Comparison of ENCODE assay signal across 9 mouse cellular contexts in the genomic region with DNA sequence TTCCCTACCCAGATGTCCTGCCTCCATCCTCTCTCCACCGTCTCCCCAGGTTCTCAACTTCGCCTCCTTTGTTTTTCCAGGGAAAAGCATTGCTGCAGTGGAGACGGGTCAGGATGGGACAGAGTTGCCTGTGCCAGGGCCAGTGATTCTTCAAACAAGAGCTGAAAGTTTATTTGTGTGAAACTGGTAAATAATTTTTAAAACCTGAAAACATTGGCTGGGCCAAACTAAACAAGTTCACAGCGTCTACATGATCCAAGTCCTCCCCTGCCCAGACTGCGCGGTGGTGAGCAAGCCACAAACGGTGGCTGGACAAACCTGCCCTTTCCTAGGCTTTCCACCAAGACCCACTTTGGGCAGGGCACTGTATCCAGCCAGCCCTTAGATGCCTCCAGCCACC.
"Had no signal": no experiment of that assay in that cellular context is flagged by ENCODE, and none has a peak within 500 bp of the region (broad histone marks: within the 10 kb centered on the region; RNA-seq: fewer than 3 reads in every experiment).

No protein-coding gene starts in this region.

- H3K27ac ChIP-seq: kidney, postnatal 0 days; limb, embryonic 12.5 days; liver, embryonic 14.5 days; midbrain, embryonic 13.5 days; neural tube, embryonic 15.5 days had no signal

- H3K36me3 ChIP-seq: limb, embryonic 12.5 days; neural tube, embryonic 15.5 days had no signal

- H3K9me3 ChIP-seq: limb, embryonic 12.5 days; midbrain, embryonic 13.5 days; neural tube, embryonic 15.5 days had no signal

- ATAC-seq: midbrain, embryonic 13.5 days had no signal

- H3K27me3 ChIP-seq: limb, embryonic 12.5 days; midbrain, embryonic 13.5 days; neural tube, embryonic 15.5 days had no signal

- H3K9ac ChIP-seq: limb, embryonic 12.5 days; liver, embryonic 14.5 days; neural tube, embryonic 15.5 days had no signal

- H3K4me3 ChIP-seq: limb, embryonic 12.5 days; midbrain, embryonic 13.5 days; myocyte; neural tube, embryonic 15.5 days had no signal

- H3K4me2 ChIP-seq: limb, embryonic 12.5 days; midbrain, embryonic 13.5 days; neural tube, embryonic 15.5 days had no signal

- DNase-seq: liver; spleen, adult 18-20 months; thymus, postnatal 36 days had no signal
